Mouse (Mus musculus) ES-E14 (cell line): ENCODE results near the gene Mtnr1b.

Source experiments
- ZC3H11A ChIP-seq: IDR thresholded peaks from 2 replicates; pipeline ENCODE4 v1.6.1; 2012; ENCODE audit warnings: low read depth, mild to moderate bottlenecking, inconsistent platforms, low read length, borderline replicate concordance
- ZNF384 ChIP-seq: IDR thresholded peaks from 2 replicates; pipeline ENCODE4 v1.6.1; 2012; ENCODE audit warnings: low read depth, low read length, inconsistent platforms

DNA sequence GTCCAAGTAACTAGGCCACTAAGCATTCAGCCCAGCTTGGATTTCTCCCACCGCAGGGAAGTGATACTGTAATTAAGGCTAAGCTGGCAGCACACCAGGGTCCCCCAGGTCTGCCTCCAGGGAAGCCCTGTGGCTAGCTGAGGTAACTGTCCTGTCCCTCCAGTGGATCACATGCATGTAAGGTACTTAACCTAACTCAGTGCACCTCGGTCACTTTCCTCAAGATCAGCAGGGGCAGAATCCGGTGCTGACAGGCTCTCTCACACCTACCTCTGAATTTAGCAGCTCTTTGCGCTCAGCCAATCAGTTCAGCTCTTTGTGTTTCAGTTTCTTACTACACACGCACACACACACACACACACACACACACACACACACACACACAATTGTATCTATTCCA is 13.0 kb downstream of the Mtnr1b start:
- TF ChIP-seq ZNF384: no peak
- TF ChIP-seq ZC3H11A: no peak
